Mouse (Mus musculus) olfactory bulb, adult 2 months (tissue): Measurements from ENCODE around the gene Rflnb.

ENCODE experiments used
- CTCF ChIP-seq: fragments of 200-500 bp; IDR thresholded peaks from 2 replicates; pipeline ENCODE4 v1.5.1; 2012; ENCODE audit warnings: low read depth, mild to moderate bottlenecking, low read length, moderate library complexity; ENCODE audit not compliant: insufficient read depth
- POLR2A ChIP-seq: fragments of 200-500 bp; IDR thresholded peaks from 2 replicates; pipeline ENCODE4 v1.6.1; 2012; ENCODE audit warnings: mild to moderate bottlenecking, low read depth, low read length, moderate library complexity; ENCODE audit not compliant: insufficient read depth

DNA sequence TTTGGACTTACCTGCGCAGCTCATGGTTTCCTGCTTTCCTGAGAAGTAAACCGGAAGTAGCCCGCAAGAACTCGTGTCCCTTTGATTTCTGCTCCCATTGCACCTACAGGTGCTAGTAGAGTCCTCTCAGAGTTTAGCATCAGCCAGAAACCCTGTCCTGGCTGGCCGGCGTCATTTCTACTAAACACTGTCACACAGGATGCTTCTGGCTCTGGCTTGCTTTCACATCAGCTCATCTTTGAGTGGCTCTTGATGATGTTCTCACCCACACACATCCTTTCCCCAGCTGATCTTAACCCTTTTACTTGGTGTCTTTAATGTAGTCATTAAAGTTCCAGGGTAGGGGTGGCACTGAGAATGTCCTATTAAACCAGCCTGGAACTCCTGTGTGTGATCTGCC is 12.3 kb downstream of the Rflnb start:
- no peak for TF ChIP-seq CTCF
- TF ChIP-seq POLR2A, result no peak
